Mouse (Mus musculus): ENCODE measurements around the gene B3galnt1.

DNA sequence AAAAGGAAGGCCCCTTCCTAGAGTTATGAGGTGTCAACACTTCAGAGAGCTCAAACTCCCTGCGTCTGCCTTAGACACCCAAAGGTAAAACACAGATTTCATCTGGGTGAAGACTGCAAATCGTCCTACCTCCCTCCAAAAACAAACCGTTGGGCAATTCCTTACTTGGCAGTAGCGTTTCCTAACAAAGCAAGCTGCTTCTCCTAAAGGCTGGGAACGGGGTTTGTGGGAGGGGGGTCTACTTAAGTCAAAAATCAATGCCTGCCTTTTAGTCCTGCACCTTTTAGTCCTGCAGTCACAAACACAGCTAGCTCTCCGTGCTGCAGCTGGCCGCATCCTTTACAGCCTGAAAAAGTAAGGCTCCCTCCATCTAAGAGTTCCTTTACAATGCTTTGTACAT is 944 bp downstream of the B3galnt1 start:
- TF ChIP-seq CHD2 (IDR thresholded peaks at IDR 0.05; ENCODE audit: low read depth, low read length) = no peak
- no peak for TF ChIP-seq HCFC1 (IDR thresholded peaks at IDR 0.05; ENCODE audit: borderline replicate concordance, insufficient read depth, low read length)

Data from ES-E14 (cell line).